Mouse (Mus musculus) G1E (cell line): Measurements from ENCODE around the gene Mgll.

ENCODE experiments used
- CTCF ChIP-seq: IDR thresholded peaks from 2 replicates; pipeline ENCODE4 v1.5.1; 2012; ENCODE audit warnings: low read depth, low read length, inconsistent platforms, mixed read lengths
- GATA1 ChIP-seq: IDR thresholded peaks from 2 replicates; pipeline ENCODE4 v1.6.1; 2012; ENCODE audit warnings: borderline replicate concordance, low read length, inconsistent platforms, mixed read lengths
- POLR2AphosphoS5 ChIP-seq: IDR thresholded peaks from 2 replicates; pipeline ENCODE4 v1.6.1; 2012; ENCODE audit warnings: low read depth, low read length, inconsistent platforms; ENCODE audit not compliant: insufficient replicate concordance
- TAL1 ChIP-seq: conservative IDR thresholded peaks from 2 replicates; pipeline ENCODE4 v1.6.1; 2012; ENCODE audit warnings: low read depth, low read length, inconsistent platforms, mixed read lengths

DNA sequence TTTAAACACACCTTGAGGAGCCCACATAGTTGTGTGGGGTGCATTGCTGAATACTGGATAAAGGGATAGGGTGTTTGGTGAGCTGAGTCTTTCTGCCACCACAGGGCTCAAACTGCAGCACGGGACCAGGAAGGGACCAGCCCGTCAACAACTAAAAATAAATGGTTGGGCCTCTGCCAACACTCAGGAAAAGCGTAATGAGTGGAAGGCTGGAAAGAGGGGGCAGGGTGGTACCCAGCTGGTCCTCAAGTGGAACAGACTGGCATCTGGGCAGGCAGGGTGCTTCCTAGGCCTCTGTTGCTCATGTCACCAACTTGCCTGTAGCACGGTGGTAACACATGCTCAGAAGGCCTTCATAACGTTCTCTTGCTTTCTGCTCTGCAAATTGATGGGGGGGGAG, 61.1 kb downstream of the Mgll start:
- TF ChIP-seq CTCF (no peak), TAL1 (no peak), GATA1 (no peak), POLR2AphosphoS5 (no peak)
